Mouse (Mus musculus) embryonic fibroblast, embryonic 13.5 days (primary cell): ENCODE results near the gene Abca13.

Experiments used
- CTCF ChIP-seq: IDR thresholded peaks from 2 replicates; pipeline ENCODE4 v1.5.1; 2011; ENCODE audit warnings: mild to moderate bottlenecking, control low read depth, low read length, moderate library complexity, borderline replicate concordance; ENCODE audit not compliant: insufficient read depth
- POLR2A ChIP-seq: IDR thresholded peaks from 2 replicates; pipeline ENCODE4 v1.6.1; 2011; ENCODE audit warnings: low read depth, mild to moderate bottlenecking, control low read depth, low read length, moderate library complexity

DNA sequence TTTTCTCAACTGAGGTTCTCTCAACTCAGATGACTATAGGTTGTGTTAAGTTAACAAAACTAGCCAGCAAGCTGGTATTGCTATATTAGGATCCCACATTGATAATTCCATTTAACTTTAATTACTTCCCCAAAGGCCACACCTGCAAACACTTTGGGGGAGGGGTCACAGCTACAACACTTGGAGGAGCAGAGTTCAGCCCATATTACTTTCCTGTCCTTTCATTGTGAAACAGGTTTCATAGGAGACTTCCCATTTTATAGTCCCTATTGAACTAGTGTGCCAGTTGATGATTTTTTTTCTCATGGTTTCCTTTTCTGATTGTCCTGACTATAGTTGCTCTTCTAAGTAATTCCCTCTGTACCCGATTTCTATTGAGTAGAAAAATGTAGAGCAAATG, 10.3 kb upstream of the Abca13 start:
- TF ChIP-seq CTCF: no peak
- TF ChIP-seq POLR2A: no peak
